Mouse (Mus musculus) forelimb bud, embryonic 11.5 days (tissue): ENCODE measurements at regions not wholly inside any gene's neighbourhood (a gene's known extent, or its start where the extent isn't known, plus 50 kb on each side); places are given as distances from the start of the nearest gene placed in this dataset.

Experiments used
- DNase-seq: peaks from one replicate; pipeline ENCODE4 v3.0.0-alpha.2; 2012; ENCODE audit warnings: low read depth, low spot score

DNA sequence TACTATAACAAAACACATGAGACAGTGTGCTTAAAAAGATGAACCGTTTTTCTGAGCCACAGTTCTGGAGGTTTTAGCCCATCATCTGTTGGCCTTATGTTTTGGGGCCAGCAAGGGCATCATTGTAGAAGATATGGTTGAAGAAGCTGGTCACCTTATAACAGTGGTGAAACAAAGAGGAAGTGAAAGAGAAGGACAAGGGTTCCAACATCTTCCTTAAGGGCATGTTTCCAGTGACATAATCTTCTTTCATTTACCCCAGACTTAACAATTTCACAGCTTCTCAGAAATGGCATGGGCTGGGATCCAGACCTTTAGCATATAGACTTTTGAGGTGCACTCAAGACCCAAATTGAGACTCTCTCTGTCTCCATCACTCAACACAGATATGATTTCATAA, 259.5 kb downstream of the 1700064H15Rik start:
- DNase-seq: no peak

- no peak for DNase-seq
Observed at GRCm38 (mm10) chr3:19367761-19368160, 260.7 kb downstream of the 1700064H15Rik start.
